Mouse (Mus musculus): Measurements from ENCODE around the gene Tmco3. TPM values are rescaled to one million over a fixed set of nuclear protein-coding genes. Genes with fewer than 3 reads are reported as not detected.
A peak's percentile ranks its signal among the peaks of the same experiment; 100 is the strongest.

Gene Tmco3
- 10 to 100 TPM; 47.1 to 49.9 TPM for total RNA-seq (2021)
- long read RNA-seq, experiment 1, full-length matches to known transcripts: 16 of 43 reads
- long read RNA-seq, experiment 1, partial matches to known transcripts: 2 of 43 reads
- long read RNA-seq, experiment 1, other reads (novel, unspliced or antisense): 25 of 43 reads
- long read RNA-seq, experiment 2, full-length matches to known transcripts: 25 of 72 reads
- long read RNA-seq, experiment 2, partial matches to known transcripts: 5 of 72 reads
- long read RNA-seq, experiment 2, other reads (novel, unspliced or antisense): 42 of 72 reads

GRCm38 (mm10) chr8:13287692-13288623 lies at the start of gene Tmco3, which contains the start of gene Dcun1d2:
Gene Tmco3, plus strand, starts transcription at chr8:13288190.
Gene Dcun1d2, minus strand, starts transcription at chr8:13288131.
- DNase-seq (ENCODE audit: low spot score in 2 of 2): peak; percentile 96 to 99

GRCm38 (mm10) chr8:13240055-13240454 lies 47.9 kb upstream of the Tmco3 start:
- DNase-seq (ENCODE audit: low spot score in 2 of 2): no peak

GRCm38 (mm10) chr8:13240691-13241090 lies 47.3 kb upstream of the Tmco3 start:
- no peak for DNase-seq (ENCODE audit: low spot score in 2 of 2)

GRCm38 (mm10) chr8:13242985-13243870 lies 44.8 kb upstream of the Tmco3 start:
- no peak for DNase-seq (ENCODE audit: low spot score in 2 of 2)

GRCm38 (mm10) chr8:13244343-13244880 lies 43.6 kb upstream of the Tmco3 start:
- DNase-seq (ENCODE audit: low spot score in 2 of 2): no peak

GRCm38 (mm10) chr8:13252837-13253236 lies 35.2 kb upstream of the Tmco3 start:
- no peak for DNase-seq (ENCODE audit: low spot score in 2 of 2)

- DNase-seq (ENCODE audit: low spot score in 2 of 2): no peak
These were observed 34.6 kb upstream of the Tmco3 start for GRCm38 (mm10) chr8:13253413-13253812.

- peak; percentile 71 to 82 for DNase-seq (ENCODE audit: low spot score in 2 of 2)
These were observed 34.0 kb upstream of the Tmco3 start, which contains the start of gene Adprhl1 for GRCm38 (mm10) chr8:13254019-13254418. Gene Adprhl1, minus strand, starts transcription at chr8:13254162.

- no peak for DNase-seq (ENCODE audit: low spot score in 2 of 2)
These were observed 24.6 kb upstream of the Tmco3 start for GRCm38 (mm10) chr8:13263376-13263775.

GRCm38 (mm10) chr8:13267566-13267965 lies 20.4 kb upstream of the Tmco3 start:
- no peak for DNase-seq (ENCODE audit: low spot score in 2 of 2)

GRCm38 (mm10) chr8:13272834-13273233 lies 15.2 kb upstream of the Tmco3 start:
- no peak for DNase-seq (ENCODE audit: low spot score in 2 of 2)

- no peak for DNase-seq (ENCODE audit: low spot score in 2 of 2)
These were observed 11.0 kb upstream of the Tmco3 start for GRCm38 (mm10) chr8:13276941-13277447.

GRCm38 (mm10) chr8:13283200-13283599 lies 4.8 kb upstream of the Tmco3 start:
- DNase-seq (ENCODE audit: low spot score in 2 of 2): no peak

GRCm38 (mm10) chr8:13287304-13287691 lies 692 bp upstream of the Tmco3 start:
- peak in 1 of 2 experiments; percentile 76 for DNase-seq (ENCODE audit: low spot score in 2 of 2)

- DNase-seq (ENCODE audit: low spot score in 2 of 2): no peak
These were observed 656 bp downstream of the Tmco3 start for GRCm38 (mm10) chr8:13288646-13289045.

- peak; percentile 70 to 73 for DNase-seq (ENCODE audit: low spot score in 2 of 2)
These were observed 4.4 kb downstream of the Tmco3 start for GRCm38 (mm10) chr8:13292364-13292763.

GRCm38 (mm10) chr8:13293677-13294470 lies 5.9 kb downstream of the Tmco3 start:
- no peak for DNase-seq (ENCODE audit: low spot score in 2 of 2)

- no peak for DNase-seq (ENCODE audit: low spot score in 2 of 2)
These were observed 11.6 kb downstream of the Tmco3 start for GRCm38 (mm10) chr8:13299571-13299970.

- DNase-seq (ENCODE audit: low spot score in 2 of 2): no peak
These were observed 13.0 kb downstream of the Tmco3 start for GRCm38 (mm10) chr8:13301036-13301435.

- no peak for DNase-seq (ENCODE audit: low spot score in 2 of 2)
These were observed 17.5 kb downstream of the Tmco3 start for GRCm38 (mm10) chr8:13305459-13305858.
